Mouse (Mus musculus): ENCODE results near the gene Lrrc8a. TPM values are rescaled to one million over a fixed set of nuclear protein-coding genes. Genes with fewer than 3 reads are reported as not detected.

The Lrrc8a gene
- total RNA-seq, 2 experiments from 2014 or later: 59.6 to 62.3 TPM

GRCm38 (mm10) chr2:30236426-30237198 is 903 bp upstream of the Lrrc8a start:
- intact Hi-C loops (cut with DNase I): loop anchor here (1.0 to 10.0 kb wide), 3 partner anchors 31 to 62 kb away; partner anchors contain the start of genes Endog, Kyat1 and Spout1
- DNase-seq (ENCODE audit: low spot score in 2 of 2): no peak

GRCm38 (mm10) chr2:30237881-30238280 is 366 bp downstream of the Lrrc8a start:
- intact Hi-C loops (cut with DNase I): loop anchor here (1.0 to 10.0 kb wide), 3 partner anchors 31 to 63 kb away; partner anchors contain the start of genes Endog, Kyat1 and Spout1
- DNase-seq (ENCODE audit: low spot score in 2 of 2): peak; percentile 71 to 73

GRCm38 (mm10) chr2:30238906-30239465 is 1.5 kb downstream of the Lrrc8a start:
- intact Hi-C loops (cut with DNase I): loop anchor here (10.0 kb wide), 1 partner anchor 64 kb away; the partner anchor contains the start of genes Endog and Spout1
- no peak for DNase-seq (ENCODE audit: low spot score in 2 of 2)

GRCm38 (mm10) chr2:30239777-30240176 is 2.3 kb downstream of the Lrrc8a start:
- no peak for DNase-seq (ENCODE audit: low spot score in 2 of 2)
- intact Hi-C loops (cut with DNase I): loop anchor here (10.0 kb wide), 1 partner anchor 65 kb away; the partner anchor contains the start of genes Endog and Spout1

GRCm38 (mm10) chr2:30240267-30240666 is 2.8 kb downstream of the Lrrc8a start, which contains the start of gene Gm28035:
Gene Gm28035, plus strand, starts transcription at chr2:30240567.
- intact Hi-C loops (cut with DNase I): no loop called here
- no peak for DNase-seq (ENCODE audit: low spot score in 2 of 2)

GRCm38 (mm10) chr2:30242509-30242908 is 5.0 kb downstream of the Lrrc8a start:
- no peak for DNase-seq (ENCODE audit: low spot score in 2 of 2)
- intact Hi-C loops (cut with DNase I): no loop called here

- intact Hi-C loops (cut with DNase I): no loop called here
- no peak for DNase-seq (ENCODE audit: low spot score in 2 of 2)
Measured at GRCm38 (mm10) chr2:30243391-30243790, 5.9 kb downstream of the Lrrc8a start.

- intact Hi-C loops (cut with DNase I): no loop called here
Measured at GRCm38 (mm10) chr2:30244595-30245178, 7.2 kb downstream of the Lrrc8a start.

GRCm38 (mm10) chr2:30247036-30247435 is 9.5 kb downstream of the Lrrc8a start:
- intact Hi-C loops (cut with DNase I): no loop called here
- no peak for DNase-seq (ENCODE audit: low spot score in 2 of 2)

More at GRCm38 (mm10) chr2:30244595-30245178, 7.2 kb downstream of the Lrrc8a start:
- DNase-seq (ENCODE audit: low spot score in 2 of 2): no peak

GRCm38 (mm10) chr2:30247681-30248080 is 10.2 kb downstream of the Lrrc8a start:
- intact Hi-C loops (cut with DNase I): no loop called here
- DNase-seq (ENCODE audit: low spot score in 2 of 2): no peak

- intact Hi-C loops (cut with DNase I): no loop called here
- DNase-seq (ENCODE audit: low spot score in 2 of 2): no peak
Measured at GRCm38 (mm10) chr2:30249182-30249581, 11.7 kb downstream of the Lrrc8a start.

- intact Hi-C loops (cut with DNase I): no loop called here
- DNase-seq (ENCODE audit: low spot score in 2 of 2): no peak
Measured at GRCm38 (mm10) chr2:30250166-30251128, 12.9 kb downstream of the Lrrc8a start.

GRCm38 (mm10) chr2:30251417-30252104 is 14.0 kb downstream of the Lrrc8a start:
- no peak for DNase-seq (ENCODE audit: low spot score in 2 of 2)
- intact Hi-C loops (cut with DNase I): no loop called here

- intact Hi-C loops (cut with DNase I): no loop called here
- no peak for DNase-seq (ENCODE audit: low spot score in 2 of 2)
Measured at GRCm38 (mm10) chr2:30252521-30252920, 15.0 kb downstream of the Lrrc8a start.

- no peak for DNase-seq (ENCODE audit: low spot score in 2 of 2)
- intact Hi-C loops (cut with DNase I): no loop called here
Measured at GRCm38 (mm10) chr2:30253809-30254208, 16.3 kb downstream of the Lrrc8a start.

- intact Hi-C loops (cut with DNase I): no loop called here
- DNase-seq (ENCODE audit: low spot score in 2 of 2): no peak
Measured at GRCm38 (mm10) chr2:30255631-30256395, 18.3 kb downstream of the Lrrc8a start.

- intact Hi-C loops (cut with DNase I): no loop called here
- DNase-seq (ENCODE audit: low spot score in 2 of 2): no peak
Measured at GRCm38 (mm10) chr2:30256616-30257350, 19.3 kb downstream of the Lrrc8a start.

Measured in left cerebral cortex, postnatal 36 days (tissue).